Mouse (Mus musculus): ENCODE results near the gene 2300002M23Rik. TPM values are rescaled to one million over a fixed set of nuclear protein-coding genes. Genes with fewer than 3 reads are reported as not detected.

2300002M23Rik gene
- polyA plus RNA-seq, 1 experiment = not detected

DNA sequence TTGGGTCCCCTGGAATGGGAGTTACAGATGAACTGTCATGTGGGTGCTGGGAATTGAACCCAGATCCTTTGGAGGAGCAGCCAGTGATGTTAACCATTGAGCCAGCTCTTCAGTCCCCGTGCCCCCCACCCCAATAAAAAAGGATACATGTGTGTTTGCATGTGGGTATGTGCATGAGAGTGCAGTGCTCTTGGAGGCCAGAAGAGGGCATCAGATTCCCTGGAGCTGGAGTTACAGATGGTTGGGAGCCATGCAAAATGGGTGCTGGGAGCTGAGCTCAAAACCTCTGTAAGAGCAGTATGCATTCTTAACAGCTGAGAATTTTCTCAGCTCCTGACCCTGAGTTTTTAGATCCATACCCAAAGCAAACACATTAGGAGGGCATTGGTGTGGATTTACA is 20.0 kb downstream of the 2300002M23Rik start:
- 71% methylated on average over 1 of the region's 1 CpGs for WGBS
- TF ChIP-seq CTCF (IDR thresholded peaks at IDR 0.05; ENCODE audit: extremely low read depth, insufficient read depth, insufficient read length, insufficient replicate concordance) (no peak), POLR2A (IDR thresholded peaks at IDR 0.05; ENCODE audit: low read depth, low read length) (no peak)
- no peaks in the 10 kb centered on the region for H3K4me1 ChIP-seq (ENCODE audit: control insufficient read depth, insufficient read depth, insufficient read length)

GRCm38 (mm10) chr17:35588387-35588786 is 21.1 kb downstream of the 2300002M23Rik start:
- H3K27ac ChIP-seq (ENCODE audit: insufficient read depth, low read length) = no peak overlapping the region
- no peaks in the 10 kb centered on the region for H3K4me1 ChIP-seq (ENCODE audit: control insufficient read depth, insufficient read depth, insufficient read length)
- 63% methylated on average over 4 of the region's 4 CpGs for WGBS
- no peaks in the 10 kb centered on the region for H3K27me3 ChIP-seq (ENCODE audit: control insufficient read depth, insufficient read depth, low read length)
- H3K4me3 ChIP-seq (ENCODE audit: extremely low read depth, insufficient read depth, insufficient read length) = no peak overlapping the region
- TF ChIP-seq POLR2A (IDR thresholded peaks at IDR 0.05; ENCODE audit: low read depth, low read length) (no peak), CTCF (IDR thresholded peaks at IDR 0.05; ENCODE audit: extremely low read depth, insufficient read depth, insufficient read length, insufficient replicate concordance) (no peak)
- no peaks in the 10 kb centered on the region for H3K36me3 ChIP-seq (ENCODE audit: control insufficient read depth, insufficient read depth, low read length)
- DNase-seq (ENCODE audit: low read depth in 1 of 2, low spot score in 2 of 2) = no peak

More for the DNA sequence above, 20.0 kb downstream of the 2300002M23Rik start:
- H3K27me3 ChIP-seq (ENCODE audit: control insufficient read depth, insufficient read depth, low read length) = no peaks in the 10 kb centered on the region
- DNase-seq (ENCODE audit: low read depth in 1 of 2, low spot score in 2 of 2) = no peak
- no peak overlapping the region for H3K4me3 ChIP-seq (ENCODE audit: extremely low read depth, insufficient read depth, insufficient read length)
- no peak overlapping the region for H3K27ac ChIP-seq (ENCODE audit: insufficient read depth, low read length)
- no peaks in the 10 kb centered on the region for H3K36me3 ChIP-seq (ENCODE audit: control insufficient read depth, insufficient read depth, low read length)

- TF ChIP-seq CTCF (IDR thresholded peaks at IDR 0.05; ENCODE audit: extremely low read depth, insufficient read depth, insufficient read length, insufficient replicate concordance) = peak; percentile 68; the same call in 1 of the 2 replicates
- no peak for TF ChIP-seq POLR2A (IDR thresholded peaks at IDR 0.05; ENCODE audit: low read depth, low read length)
- H3K4me3 ChIP-seq (ENCODE audit: extremely low read depth, insufficient read depth, insufficient read length) = no peak overlapping the region
- H3K27ac ChIP-seq (ENCODE audit: insufficient read depth, low read length) = no peak overlapping the region
- no peaks in the 10 kb centered on the region for H3K4me1 ChIP-seq (ENCODE audit: control insufficient read depth, insufficient read depth, insufficient read length)
- H3K27me3 ChIP-seq (ENCODE audit: control insufficient read depth, insufficient read depth, low read length) = no peaks in the 10 kb centered on the region
- 24% methylated on average over 21 of the region's 21 CpGs for WGBS
- peak; percentile 33 to 43 for DNase-seq (ENCODE audit: low read depth in 1 of 2, low spot score in 2 of 2)
- no peaks in the 10 kb centered on the region for H3K36me3 ChIP-seq (ENCODE audit: control insufficient read depth, insufficient read depth, low read length)
These were observed 23.4 kb downstream of the 2300002M23Rik start for GRCm38 (mm10) chr17:35590410-35591218.

DNA sequence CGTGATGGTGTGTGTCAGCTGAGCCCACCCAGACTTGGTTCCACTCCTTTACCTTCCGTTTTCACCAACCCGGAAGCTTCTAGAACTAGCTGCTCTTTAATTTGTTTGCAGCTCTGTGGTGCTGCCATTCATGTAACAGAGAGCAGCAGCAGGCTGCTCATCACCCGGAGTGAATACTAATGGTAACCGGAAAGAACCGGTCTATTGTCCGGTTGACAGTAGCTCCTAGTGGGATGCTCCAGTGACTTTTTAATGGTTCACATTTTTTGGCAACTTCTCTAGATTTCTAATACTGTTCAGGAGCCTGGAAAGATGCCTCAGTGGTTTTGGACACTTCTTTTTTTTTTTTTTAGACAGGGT is 23.9 kb downstream of the 2300002M23Rik start:
- WGBS = 91% methylated on average over 7 of the region's 7 CpGs
- Histone ChIP-seq H3K27me3 (ENCODE audit: control insufficient read depth, insufficient read depth, low read length) (no peaks in the 10 kb centered on the region), H3K36me3 (ENCODE audit: control insufficient read depth, insufficient read depth, low read length) (no peaks in the 10 kb centered on the region), H3K27ac (ENCODE audit: insufficient read depth, low read length) (no peak overlapping the region), H3K4me1 (ENCODE audit: control insufficient read depth, insufficient read depth, insufficient read length) (no peaks in the 10 kb centered on the region), H3K4me3 (ENCODE audit: extremely low read depth, insufficient read depth, insufficient read length) (no peak overlapping the region)
- DNase-seq (ENCODE audit: low read depth in 1 of 2, low spot score in 2 of 2) = no peak
- TF ChIP-seq POLR2A (IDR thresholded peaks at IDR 0.05; ENCODE audit: low read depth, low read length) = no peak
- TF ChIP-seq CTCF (IDR thresholded peaks at IDR 0.05; ENCODE audit: extremely low read depth, insufficient read depth, insufficient read length, insufficient replicate concordance) = no peak

DNA sequence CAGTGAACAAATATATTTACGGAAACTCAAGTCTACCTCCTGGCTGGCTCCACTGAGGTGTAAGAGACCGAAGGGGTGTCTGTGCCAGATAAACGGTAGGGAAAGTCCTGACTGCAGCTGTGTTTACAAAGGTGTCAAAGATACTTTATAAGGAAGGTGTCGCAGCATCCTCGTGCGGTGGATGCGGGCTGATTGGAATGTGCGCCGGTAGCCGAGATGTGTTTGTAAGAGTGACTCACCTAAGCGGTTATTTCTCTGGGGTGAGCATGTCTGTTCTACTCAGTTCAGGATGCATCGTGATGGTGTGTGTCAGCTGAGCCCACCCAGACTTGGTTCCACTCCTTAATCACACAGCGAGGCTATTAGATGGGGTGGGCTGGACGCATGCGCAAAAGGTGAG is 24.5 kb downstream of the 2300002M23Rik start:
- DNase-seq (ENCODE audit: low read depth in 1 of 2, low spot score in 2 of 2) = no peak
- no peaks in the 10 kb centered on the region for H3K4me1 ChIP-seq (ENCODE audit: control insufficient read depth, insufficient read depth, insufficient read length)
- no peak overlapping the region for H3K27ac ChIP-seq (ENCODE audit: insufficient read depth, low read length)
- H3K4me3 ChIP-seq (ENCODE audit: extremely low read depth, insufficient read depth, insufficient read length) = no peak overlapping the region
- TF ChIP-seq CTCF (IDR thresholded peaks at IDR 0.05; ENCODE audit: extremely low read depth, insufficient read depth, insufficient read length, insufficient replicate concordance) (no peak), POLR2A (IDR thresholded peaks at IDR 0.05; ENCODE audit: low read depth, low read length) (no peak)
- WGBS = 91% methylated on average over 15 of the region's 15 CpGs
- H3K36me3 ChIP-seq (ENCODE audit: control insufficient read depth, insufficient read depth, low read length) = no peaks in the 10 kb centered on the region
- no peaks in the 10 kb centered on the region for H3K27me3 ChIP-seq (ENCODE audit: control insufficient read depth, insufficient read depth, low read length)

GRCm38 (mm10) chr17:35592131-35592530 is 24.9 kb downstream of the 2300002M23Rik start:
- Histone ChIP-seq H3K4me1 (ENCODE audit: control insufficient read depth, insufficient read depth, insufficient read length) (no peaks in the 10 kb centered on the region), H3K27ac (ENCODE audit: insufficient read depth, low read length) (no peak overlapping the region), H3K4me3 (ENCODE audit: extremely low read depth, insufficient read depth, insufficient read length) (no peak overlapping the region), H3K36me3 (ENCODE audit: control insufficient read depth, insufficient read depth, low read length) (no peaks in the 10 kb centered on the region), H3K27me3 (ENCODE audit: control insufficient read depth, insufficient read depth, low read length) (no peaks in the 10 kb centered on the region)
- no peak for DNase-seq (ENCODE audit: low read depth in 1 of 2, low spot score in 2 of 2)
- 86% methylated on average over 9 of the region's 9 CpGs for WGBS
- TF ChIP-seq POLR2A (IDR thresholded peaks at IDR 0.05; ENCODE audit: low read depth, low read length) (no peak), CTCF (IDR thresholded peaks at IDR 0.05; ENCODE audit: extremely low read depth, insufficient read depth, insufficient read length, insufficient replicate concordance) (no peak)

DNA sequence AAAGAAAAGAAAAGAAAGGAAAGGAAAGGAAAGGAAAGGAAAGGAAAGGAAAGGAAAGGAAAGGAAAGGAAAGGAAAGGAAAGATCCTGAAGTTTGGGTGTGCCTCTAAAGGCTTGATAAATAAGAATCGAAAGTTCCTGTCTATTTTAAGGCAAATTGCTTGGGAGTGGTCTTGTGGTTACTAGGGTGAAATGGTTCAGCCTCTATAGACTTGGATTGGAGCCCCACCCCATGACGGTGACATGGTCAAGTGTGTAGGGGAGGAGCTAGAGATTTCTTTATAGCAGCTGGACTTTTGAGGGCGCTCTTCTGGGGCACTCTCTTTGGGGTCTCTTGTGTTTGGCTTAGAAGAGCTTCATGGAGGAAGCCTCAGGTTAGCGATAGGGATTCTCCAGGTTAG is 26.5 kb downstream of the 2300002M23Rik start:
- TF ChIP-seq POLR2A (IDR thresholded peaks at IDR 0.05; ENCODE audit: low read depth, low read length) = no peak
- no peak for TF ChIP-seq CTCF (IDR thresholded peaks at IDR 0.05; ENCODE audit: extremely low read depth, insufficient read depth, insufficient read length, insufficient replicate concordance)
- WGBS = 34% methylated on average over 4 of the region's 4 CpGs
- peaks cover 1% of the 10 kb centered on the region; the same call in 1 of the 2 replicates for H3K27me3 ChIP-seq (ENCODE audit: control insufficient read depth, insufficient read depth, low read length)

More for the DNA sequence above, 26.5 kb downstream of the 2300002M23Rik start:
- DNase-seq (ENCODE audit: low read depth in 1 of 2, low spot score in 2 of 2) = no peak
- Histone ChIP-seq H3K4me1 (ENCODE audit: control insufficient read depth, insufficient read depth, insufficient read length) (no peaks in the 10 kb centered on the region), H3K36me3 (ENCODE audit: control insufficient read depth, insufficient read depth, low read length) (no peaks in the 10 kb centered on the region), H3K27ac (ENCODE audit: insufficient read depth, low read length) (no peak overlapping the region), H3K4me3 (ENCODE audit: extremely low read depth, insufficient read depth, insufficient read length) (no peak overlapping the region)
